Mouse (Mus musculus): ENCODE results near the gene Prokr2. TPM values are rescaled to one million over a fixed set of nuclear protein-coding genes. Genes with fewer than 3 reads are reported as not detected.
A peak's percentile ranks its signal among the peaks of the same experiment; 100 is the strongest.

The Prokr2 gene
- polyA plus RNA-seq, 1 experiment from 2014 or later = 0.02 TPM

- WGBS (ENCODE audit: insufficient replicate concordance) = 55% methylated on average over 6 of the region's 6 CpGs
- H3K4me1 ChIP-seq (ENCODE audit: insufficient read depth) = no peaks in the 10 kb centered on the region
- no peak overlapping the region for H3K4me3 ChIP-seq (ENCODE audit: low read depth, low read length)
- ATAC-seq (no peak), DNase-seq (no peak)
- H3K27ac ChIP-seq (ENCODE audit: low read depth) = no peak overlapping the region
- H3K4me2 ChIP-seq (ENCODE audit: low read depth, low read length) = no peak overlapping the region
- no peak for TF ChIP-seq CTCF (IDR thresholded peaks at IDR 0.05; ENCODE audit: low read depth)
- TF ChIP-seq EP300 (IDR thresholded peaks at IDR 0.05; ENCODE audit: low read depth) = no peak
- no peaks in the 10 kb centered on the region for H3K27me3 ChIP-seq (ENCODE audit: insufficient read depth, low read length)
- H3K9ac ChIP-seq (replicated peaks) = no peak overlapping the region
- peaks cover 30% of the 10 kb centered on the region for H3K36me3 ChIP-seq (replicated peaks; ENCODE audit: insufficient read depth, low read length)
- no peaks in the 10 kb centered on the region for H3K9me3 ChIP-seq (ENCODE audit: low read length)
These were observed 76.4 kb downstream of the Prokr2 start for GRCm38 (mm10) chr2:132308829-132309228.

GRCm38 (mm10) chr2:132307213-132307843 is 77.9 kb downstream of the Prokr2 start:
- 83% methylated on average over 11 of the region's 11 CpGs for WGBS (ENCODE audit: insufficient replicate concordance)
- no peak for ATAC-seq
- TF ChIP-seq CTCF (IDR thresholded peaks at IDR 0.05; ENCODE audit: low read depth) (no peak), EP300 (IDR thresholded peaks at IDR 0.05; ENCODE audit: low read depth) (no peak)

GRCm38 (mm10) chr2:132305988-132306387 is 79.3 kb downstream of the Prokr2 start:
- ATAC-seq (no peak), DNase-seq (peak; percentile 40)
- Histone ChIP-seq H3K4me2 (ENCODE audit: low read depth, low read length) (no peak overlapping the region), H3K9me3 (ENCODE audit: low read length) (no peaks in the 10 kb centered on the region), H3K36me3 (replicated peaks; ENCODE audit: insufficient read depth, low read length) (peaks cover 53% of the 10 kb centered on the region), H3K4me1 (ENCODE audit: insufficient read depth) (no peaks in the 10 kb centered on the region), H3K4me3 (ENCODE audit: low read depth, low read length) (no peak overlapping the region), H3K9ac (replicated peaks) (no peak overlapping the region), H3K27ac (ENCODE audit: low read depth) (no peak overlapping the region), H3K27me3 (ENCODE audit: insufficient read depth, low read length) (no peaks in the 10 kb centered on the region)
- TF ChIP-seq CTCF (IDR thresholded peaks at IDR 0.05; ENCODE audit: low read depth) (peak; percentile 80), EP300 (IDR thresholded peaks at IDR 0.05; ENCODE audit: low read depth) (no peak)
- 37% methylated on average over 4 of the region's 4 CpGs for WGBS (ENCODE audit: insufficient replicate concordance)

More at GRCm38 (mm10) chr2:132307213-132307843, 77.9 kb downstream of the Prokr2 start:
- Histone ChIP-seq H3K4me3 (ENCODE audit: low read depth, low read length) (no peak overlapping the region), H3K27me3 (ENCODE audit: insufficient read depth, low read length) (no peaks in the 10 kb centered on the region), H3K9me3 (ENCODE audit: low read length) (no peaks in the 10 kb centered on the region), H3K4me2 (ENCODE audit: low read depth, low read length) (no peak overlapping the region), H3K27ac (ENCODE audit: low read depth) (no peak overlapping the region), H3K36me3 (replicated peaks; ENCODE audit: insufficient read depth, low read length) (peaks cover 44% of the 10 kb centered on the region), H3K9ac (replicated peaks) (no peak overlapping the region), H3K4me1 (ENCODE audit: insufficient read depth) (no peaks in the 10 kb centered on the region)
- no peak for DNase-seq

GRCm38 (mm10) chr2:132305165-132305564 is 80.1 kb downstream of the Prokr2 start:
- peak; percentile 80 for ATAC-seq
- no peak for DNase-seq
- Histone ChIP-seq H3K4me2 (ENCODE audit: low read depth, low read length) (no peak overlapping the region), H3K4me3 (ENCODE audit: low read depth, low read length) (no peak overlapping the region), H3K27me3 (ENCODE audit: insufficient read depth, low read length) (no peaks in the 10 kb centered on the region), H3K36me3 (replicated peaks; ENCODE audit: insufficient read depth, low read length) (peaks cover 56% of the 10 kb centered on the region), H3K9ac (replicated peaks) (no peak overlapping the region), H3K4me1 (ENCODE audit: insufficient read depth) (no peaks in the 10 kb centered on the region), H3K9me3 (ENCODE audit: low read length) (no peaks in the 10 kb centered on the region), H3K27ac (ENCODE audit: low read depth) (no peak overlapping the region)
- TF ChIP-seq EP300 (IDR thresholded peaks at IDR 0.05; ENCODE audit: low read depth) = peak; percentile 83
- TF ChIP-seq CTCF (IDR thresholded peaks at IDR 0.05; ENCODE audit: low read depth) = no peak
- WGBS (ENCODE audit: insufficient replicate concordance) = 53% methylated on average over 7 of the region's 7 CpGs

- Histone ChIP-seq H3K4me1 (ENCODE audit: insufficient read depth) (no peaks in the 10 kb centered on the region), H3K9ac (replicated peaks) (no peak overlapping the region), H3K27ac (ENCODE audit: low read depth) (no peak overlapping the region), H3K9me3 (ENCODE audit: low read length) (no peaks in the 10 kb centered on the region), H3K27me3 (ENCODE audit: insufficient read depth, low read length) (no peaks in the 10 kb centered on the region), H3K36me3 (replicated peaks; ENCODE audit: insufficient read depth, low read length) (peaks cover 68% of the 10 kb centered on the region), H3K4me2 (ENCODE audit: low read depth, low read length) (no peak overlapping the region), H3K4me3 (ENCODE audit: low read depth, low read length) (no peak overlapping the region)
- no peak for DNase-seq
- 96% methylated on average over 4 of the region's 4 CpGs for WGBS (ENCODE audit: insufficient replicate concordance)
- TF ChIP-seq CTCF (IDR thresholded peaks at IDR 0.05; ENCODE audit: low read depth) (no peak), EP300 (IDR thresholded peaks at IDR 0.05; ENCODE audit: low read depth) (no peak)
- no peak for ATAC-seq
These were observed 83.8 kb downstream of the Prokr2 start for GRCm38 (mm10) chr2:132301436-132301835.

GRCm38 (mm10) chr2:132298250-132298649 is 87.0 kb downstream of the Prokr2 start:
- Histone ChIP-seq H3K36me3 (replicated peaks; ENCODE audit: insufficient read depth, low read length) (peaks cover 70% of the 10 kb centered on the region), H3K4me1 (ENCODE audit: insufficient read depth) (0 out of 2 replicates have a peak, but pooled peaks cover 2% of the 10 kb centered on the region), H3K27ac (ENCODE audit: low read depth) (no peak overlapping the region), H3K9me3 (ENCODE audit: low read length) (no peaks in the 10 kb centered on the region), H3K4me2 (ENCODE audit: low read depth, low read length) (no peak overlapping the region), H3K27me3 (ENCODE audit: insufficient read depth, low read length) (no peaks in the 10 kb centered on the region), H3K4me3 (ENCODE audit: low read depth, low read length) (no peak overlapping the region), H3K9ac (replicated peaks) (no peak overlapping the region)
- 86% methylated on average over 4 of the region's 4 CpGs for WGBS (ENCODE audit: insufficient replicate concordance)
- ATAC-seq (no peak), DNase-seq (no peak)
- TF ChIP-seq CTCF (IDR thresholded peaks at IDR 0.05; ENCODE audit: low read depth) = no peak
- no peak for TF ChIP-seq EP300 (IDR thresholded peaks at IDR 0.05; ENCODE audit: low read depth)
